Mouse (Mus musculus): ENCODE data around the gene Ostf1.

Ostf1 gene

DNA sequence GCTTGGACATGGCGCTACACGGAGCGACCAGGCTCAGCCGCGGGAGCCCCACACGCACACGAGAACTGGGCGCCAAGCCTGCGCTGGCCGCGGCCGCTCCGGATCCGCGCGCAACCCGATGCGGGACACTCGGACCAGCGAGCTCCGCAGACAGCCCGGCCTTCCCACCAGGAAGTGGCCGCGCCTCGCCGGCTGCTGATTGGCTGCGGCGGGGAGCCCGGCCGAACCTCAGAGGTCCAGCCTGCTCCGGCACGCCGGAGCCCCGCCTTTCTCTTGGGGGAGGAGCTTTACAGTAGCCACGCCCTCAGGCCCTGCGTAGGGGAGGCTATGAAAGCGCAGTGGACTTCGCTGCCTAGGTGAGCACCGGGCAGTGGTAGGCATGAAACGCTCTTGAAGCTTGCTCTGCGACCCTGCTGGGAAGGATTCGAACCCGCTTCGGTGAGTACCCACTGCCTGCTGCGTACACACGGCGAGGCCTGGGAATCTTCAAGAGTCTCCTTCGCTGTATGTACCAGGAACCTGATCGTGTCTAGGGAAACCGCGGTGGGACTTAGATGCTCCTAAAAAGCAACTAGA lies at the start of gene Ostf1, which contains the start of gene Nmrk1:
Gene Ostf1, minus strand, starts transcription at position 180 of the 576 bp plus-strand sequence.
Gene Nmrk1, plus strand, starts transcription at position 307 of the 576 bp plus-strand sequence.
- in situ Hi-C loops (cut with MboI; ENCODE audit: low sequenced_read_pairs) = no loop called here

GRCm38 (mm10) chr19:18673116-18673515 lies 41.5 kb upstream of the Ostf1 start:
- in situ Hi-C loops (cut with MboI; ENCODE audit: low sequenced_read_pairs) = no loop called here

DNA sequence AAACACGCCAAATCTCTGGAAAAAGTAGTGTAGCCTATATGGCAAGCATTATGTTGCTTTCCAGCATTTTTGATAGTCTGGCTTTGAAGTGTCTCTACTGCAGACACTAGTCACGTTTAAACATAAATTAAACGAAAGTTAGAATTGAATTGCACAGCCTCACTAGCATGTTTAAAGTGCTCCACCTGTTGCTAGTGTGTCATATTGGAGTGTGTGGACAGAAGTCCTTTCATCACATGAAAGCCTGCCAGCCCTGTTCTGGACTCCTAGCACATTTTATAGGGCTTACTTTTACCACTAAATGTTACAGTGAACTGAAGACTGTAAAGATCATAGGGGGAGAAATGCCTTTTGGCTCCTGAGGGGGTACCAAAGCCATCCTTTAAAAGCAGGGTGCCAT lies 40.9 kb upstream of the Ostf1 start:
- in situ Hi-C loops (cut with MboI; ENCODE audit: low sequenced_read_pairs) = no loop called here

DNA sequence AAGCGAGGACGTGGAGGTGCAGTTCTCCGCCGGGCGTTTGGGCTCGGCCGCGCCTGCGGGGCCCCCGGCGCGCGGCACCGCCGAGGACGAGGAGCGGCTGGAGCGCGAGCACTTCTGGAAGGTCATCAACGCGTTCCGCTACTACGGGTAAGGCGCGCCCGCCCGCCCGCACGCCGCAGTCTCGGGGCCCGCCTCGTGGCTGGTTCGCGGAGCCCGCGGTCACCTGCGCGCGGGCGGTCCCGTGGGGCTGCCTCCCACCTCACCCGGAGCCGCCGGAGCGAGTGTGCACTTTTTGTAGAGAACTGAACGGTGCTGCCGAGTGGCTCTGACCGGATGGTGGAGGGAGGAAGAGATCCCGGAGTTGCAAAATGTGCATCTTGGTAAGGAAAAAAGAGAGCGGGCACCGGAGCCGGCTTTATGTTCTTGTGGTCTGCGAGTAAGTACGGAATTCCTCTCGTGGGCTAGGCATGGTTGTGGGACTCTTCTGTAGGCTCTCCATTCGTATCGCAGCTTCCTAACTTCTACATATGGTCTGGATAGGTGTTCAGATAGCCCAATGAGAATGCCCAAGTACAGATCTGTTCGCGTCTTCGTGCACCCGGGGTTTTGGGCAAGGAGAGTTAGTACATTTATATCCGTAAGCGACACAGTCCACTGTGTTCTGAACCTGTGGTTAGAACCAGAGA lies 39.6 kb upstream of the Ostf1 start:
- in situ Hi-C loops (cut with MboI; ENCODE audit: low sequenced_read_pairs) = no loop called here

DNA sequence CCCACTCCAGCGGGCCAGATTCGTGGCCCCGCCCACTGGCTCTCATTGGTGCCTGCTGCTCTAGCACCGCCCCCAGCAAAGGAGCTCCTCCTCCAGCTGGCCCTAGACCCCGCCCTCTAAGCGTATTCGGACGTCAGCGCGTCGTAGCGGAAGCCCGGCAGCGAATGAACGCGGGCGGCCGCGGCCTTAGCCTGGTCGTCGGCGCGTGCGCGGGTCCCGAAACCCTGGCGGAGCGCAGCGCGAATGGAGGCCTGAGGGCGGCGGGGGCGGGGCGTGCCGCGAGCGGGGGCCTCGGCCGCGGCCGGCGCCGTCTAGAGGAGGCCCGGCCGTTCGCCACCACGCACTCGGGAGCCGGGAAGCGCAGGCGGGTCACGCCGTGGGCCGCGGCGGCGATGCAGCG lies 39.0 kb upstream of the Ostf1 start, which contains the start of gene Carnmt1:
Gene Carnmt1, plus strand, starts transcription at position 157 of the 400 bp plus-strand sequence.
- in situ Hi-C loops (cut with MboI; ENCODE audit: low sequenced_read_pairs) = no loop called here

DNA sequence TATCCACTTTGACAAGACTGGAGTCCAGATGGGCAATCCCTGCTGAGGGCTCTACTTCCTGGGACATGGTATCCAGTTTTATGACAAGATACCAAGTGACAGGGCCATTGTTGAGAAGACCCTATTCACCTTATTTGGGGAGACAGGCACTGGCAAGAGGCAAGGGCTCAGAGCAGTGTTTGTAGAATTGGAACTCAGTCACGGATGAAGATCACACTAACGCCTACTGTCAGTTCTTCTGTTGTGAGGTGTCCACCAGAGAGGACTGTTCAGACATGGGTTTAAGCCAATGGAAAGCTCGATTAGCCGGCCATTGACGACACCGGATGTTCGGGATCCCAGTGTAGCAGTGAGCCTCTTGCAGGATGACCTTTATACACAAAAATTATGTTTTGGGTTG lies 37.9 kb upstream of the Ostf1 start:
- in situ Hi-C loops (cut with MboI; ENCODE audit: low sequenced_read_pairs) = no loop called here

DNA sequence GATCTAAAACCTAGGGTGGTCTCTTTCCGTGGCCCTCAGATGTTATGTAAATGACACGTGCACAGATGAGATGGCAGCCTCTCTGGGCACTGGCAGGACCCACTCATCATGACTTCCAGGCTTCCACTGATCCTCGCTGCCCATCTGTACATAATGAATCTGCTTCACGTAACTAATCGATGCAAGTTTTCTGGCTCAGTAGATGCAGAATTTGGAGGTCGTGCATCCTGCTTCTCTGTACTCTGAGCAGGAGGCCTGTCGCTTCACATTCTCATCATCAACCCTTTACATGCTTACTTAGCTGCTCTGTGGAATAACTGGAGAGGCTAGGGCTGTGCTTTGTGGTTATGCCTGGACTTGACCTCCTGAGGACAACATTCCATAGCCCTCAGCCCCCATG lies 35.3 kb upstream of the Ostf1 start:
- in situ Hi-C loops (cut with MboI; ENCODE audit: low sequenced_read_pairs) = no loop called here

- in situ Hi-C loops (cut with MboI; ENCODE audit: low sequenced_read_pairs) = no loop called here
These were observed 32.3 kb upstream of the Ostf1 start for GRCm38 (mm10) chr19:18663904-18664303.

DNA sequence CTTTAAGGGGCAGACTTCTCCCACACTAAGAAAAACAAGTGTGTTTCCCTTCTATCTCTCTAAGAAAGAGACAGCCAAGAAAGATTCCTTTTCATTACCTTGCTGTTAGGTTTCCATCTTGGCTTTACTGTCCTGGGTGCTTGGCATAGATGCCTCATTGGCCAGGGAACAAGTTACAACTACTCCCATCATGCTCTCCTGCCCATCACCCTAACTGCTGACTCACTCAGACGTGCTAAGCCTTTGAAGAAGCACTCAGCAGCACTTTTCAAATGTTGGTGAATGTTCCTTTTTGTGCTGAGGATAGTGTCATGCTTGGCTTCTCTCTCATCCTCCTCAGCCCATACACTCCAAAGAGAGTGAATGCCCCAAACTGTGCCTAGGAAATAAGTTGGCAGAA lies 30.1 kb upstream of the Ostf1 start:
- in situ Hi-C loops (cut with MboI; ENCODE audit: low sequenced_read_pairs) = no loop called here

DNA sequence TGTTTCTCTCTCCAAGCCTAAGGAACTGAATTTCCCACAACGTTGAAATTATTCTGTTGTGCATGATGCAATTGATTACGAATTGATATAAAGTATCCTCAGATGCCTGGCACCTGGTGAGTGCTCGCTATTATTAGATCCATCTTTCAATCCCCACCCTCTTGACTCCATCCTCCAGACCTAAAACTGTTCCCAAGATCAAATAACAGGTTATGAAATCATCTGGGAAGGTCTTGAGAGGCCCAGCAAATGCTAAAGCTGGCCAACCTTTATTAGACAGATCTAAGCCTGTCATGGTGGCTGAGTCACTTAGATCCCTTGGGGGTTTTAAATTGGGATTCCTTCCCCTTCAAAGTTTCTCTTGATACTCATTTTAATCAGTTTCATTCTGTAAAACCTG lies 28.8 kb upstream of the Ostf1 start:
- in situ Hi-C loops (cut with MboI; ENCODE audit: low sequenced_read_pairs) = no loop called here

GRCm38 (mm10) chr19:18659349-18659748 lies 27.7 kb upstream of the Ostf1 start:
- in situ Hi-C loops (cut with MboI; ENCODE audit: low sequenced_read_pairs) = no loop called here

DNA sequence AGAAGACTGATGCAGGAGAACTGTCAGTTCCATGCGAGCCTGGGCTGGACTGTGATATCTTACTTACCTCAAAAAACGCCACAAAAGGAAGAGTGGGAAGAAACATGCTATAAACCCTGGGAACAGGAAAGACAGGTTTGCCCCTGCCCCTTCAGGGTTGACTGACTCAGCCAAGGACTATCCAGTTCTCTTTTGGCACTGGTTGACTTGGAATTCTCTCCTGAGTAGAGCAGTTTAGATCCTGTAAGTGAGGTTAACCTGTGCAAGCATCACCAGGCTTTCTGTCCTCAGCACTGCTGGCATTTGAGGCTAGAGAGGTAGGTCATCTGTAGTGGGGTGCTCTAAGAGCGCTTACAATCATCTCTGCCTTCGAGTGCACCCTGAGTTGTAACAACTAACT lies 26.9 kb upstream of the Ostf1 start:
- in situ Hi-C loops (cut with MboI; ENCODE audit: low sequenced_read_pairs) = no loop called here

GRCm38 (mm10) chr19:18655999-18656398 lies 24.4 kb upstream of the Ostf1 start:
- in situ Hi-C loops (cut with MboI; ENCODE audit: low sequenced_read_pairs) = no loop called here

GRCm38 (mm10) chr19:18654984-18655383 lies 23.4 kb upstream of the Ostf1 start:
- in situ Hi-C loops (cut with MboI; ENCODE audit: low sequenced_read_pairs) = no loop called here

- in situ Hi-C loops (cut with MboI; ENCODE audit: low sequenced_read_pairs) = no loop called here
These were observed 22.7 kb upstream of the Ostf1 start for GRCm38 (mm10) chr19:18654330-18654729.

GRCm38 (mm10) chr19:18653058-18653457 lies 21.4 kb upstream of the Ostf1 start:
- in situ Hi-C loops (cut with MboI; ENCODE audit: low sequenced_read_pairs) = no loop called here

- in situ Hi-C loops (cut with MboI; ENCODE audit: low sequenced_read_pairs) = no loop called here
These were observed 21.0 kb upstream of the Ostf1 start for GRCm38 (mm10) chr19:18652592-18652991.

DNA sequence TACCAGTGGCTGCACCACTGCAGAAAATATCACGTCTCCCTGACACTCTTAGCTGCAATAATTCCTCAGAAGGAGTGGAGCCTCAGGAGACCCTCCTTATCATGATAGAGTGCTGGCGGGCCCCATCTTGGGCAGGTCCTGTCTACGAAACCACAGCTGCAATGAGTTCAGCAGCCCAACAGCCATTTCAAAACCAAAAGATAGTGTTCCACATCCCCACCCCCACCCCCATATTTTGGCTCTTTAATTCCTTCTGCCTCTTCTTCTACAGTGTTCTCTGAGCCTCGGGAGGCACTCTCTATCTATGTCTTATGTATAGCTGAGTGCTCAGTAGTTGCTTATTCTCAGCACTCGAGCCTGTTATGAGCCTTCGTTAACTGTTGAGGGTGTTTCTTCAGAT lies 18.9 kb upstream of the Ostf1 start:
- in situ Hi-C loops (cut with MboI; ENCODE audit: low sequenced_read_pairs) = no loop called here

GRCm38 (mm10) chr19:18649955-18650354 lies 18.3 kb upstream of the Ostf1 start:
- in situ Hi-C loops (cut with MboI; ENCODE audit: low sequenced_read_pairs) = no loop called here

DNA sequence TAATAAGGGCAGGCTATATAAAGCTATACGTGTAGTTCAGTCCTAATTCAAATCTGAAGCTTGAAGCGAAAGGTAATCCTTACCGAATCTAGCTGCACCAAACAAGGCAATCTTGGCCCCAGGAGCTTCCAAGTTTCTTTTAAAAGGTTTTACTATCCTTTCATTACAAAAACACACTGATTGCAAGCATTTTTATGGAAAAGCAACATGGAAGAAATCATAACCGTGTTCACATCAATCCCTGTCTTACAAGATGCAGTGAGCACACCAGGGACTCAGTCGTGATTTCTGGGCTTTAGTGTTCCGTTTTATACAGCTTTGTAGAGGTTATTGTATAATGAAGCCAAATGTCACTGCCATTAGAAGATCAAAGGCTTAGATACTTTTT lies 16.9 kb upstream of the Ostf1 start:
- in situ Hi-C loops (cut with MboI; ENCODE audit: low sequenced_read_pairs) = no loop called here

DNA sequence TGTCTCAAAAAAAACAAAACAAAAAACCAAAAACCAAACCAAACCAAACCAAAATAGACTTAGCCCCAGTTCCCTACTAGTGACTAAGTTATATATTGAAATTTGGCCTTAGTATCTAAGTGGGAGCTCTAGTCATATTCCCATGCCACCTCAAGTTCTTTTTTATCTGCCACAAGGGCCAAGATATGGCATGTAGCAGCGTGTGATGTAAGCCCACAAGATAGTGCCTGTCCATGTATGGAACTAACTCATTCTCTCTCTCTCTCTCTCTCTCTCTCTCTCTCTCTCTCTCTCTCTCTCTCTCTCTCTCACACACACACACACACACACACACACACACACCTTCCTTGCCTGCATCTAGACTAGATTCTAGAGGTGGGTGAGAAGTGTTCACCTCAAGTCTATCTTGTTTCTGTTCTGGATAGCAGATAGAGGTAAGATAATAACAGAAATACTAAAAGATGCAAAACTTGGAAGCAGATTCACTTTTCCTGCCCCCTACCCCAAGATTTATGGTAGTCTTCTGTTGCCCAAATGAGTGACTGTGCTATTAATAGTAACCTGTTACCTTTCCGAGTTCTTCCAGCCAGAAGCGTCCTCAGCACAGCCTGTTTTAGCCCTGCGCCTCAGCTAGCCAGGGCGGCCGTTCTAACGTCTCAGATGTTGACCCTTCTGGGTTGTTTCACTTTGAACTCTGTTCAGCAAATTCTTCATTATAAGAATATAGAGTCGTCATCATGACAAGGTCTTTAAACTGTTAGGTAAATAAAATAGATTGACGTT lies 16.3 kb upstream of the Ostf1 start:
- in situ Hi-C loops (cut with MboI; ENCODE audit: low sequenced_read_pairs) = no loop called here

DNA sequence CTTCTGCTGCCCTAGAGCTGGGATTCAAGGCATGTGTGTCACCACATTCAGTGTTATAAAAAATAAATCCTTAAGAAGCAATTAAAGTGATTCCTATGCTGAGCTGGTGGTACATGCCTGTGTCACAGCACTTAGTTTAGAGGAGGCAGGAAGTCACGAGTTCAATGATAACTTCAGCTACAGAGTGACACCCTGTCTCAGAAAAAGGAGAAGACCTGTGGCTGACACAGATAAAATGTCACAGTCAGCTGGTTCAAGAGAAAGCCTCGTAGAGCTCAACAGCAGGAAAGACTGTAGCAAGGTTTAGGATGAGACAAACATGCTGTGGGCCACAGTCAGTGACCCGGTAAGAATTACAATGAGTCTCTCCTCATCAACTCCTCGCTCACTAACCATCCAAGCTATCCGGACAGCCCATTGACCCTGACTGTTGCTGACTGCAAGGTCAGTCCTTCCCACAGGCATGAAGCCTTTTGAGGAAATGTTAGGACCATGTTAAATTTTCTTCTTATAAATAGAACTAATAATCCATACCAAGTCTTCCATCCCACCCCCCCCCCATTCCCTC lies 15.3 kb upstream of the Ostf1 start:
- in situ Hi-C loops (cut with MboI; ENCODE audit: low sequenced_read_pairs) = no loop called here
